Comparison of ENCODE assay signal across 16 mouse cellular contexts in the genomic region with DNA sequence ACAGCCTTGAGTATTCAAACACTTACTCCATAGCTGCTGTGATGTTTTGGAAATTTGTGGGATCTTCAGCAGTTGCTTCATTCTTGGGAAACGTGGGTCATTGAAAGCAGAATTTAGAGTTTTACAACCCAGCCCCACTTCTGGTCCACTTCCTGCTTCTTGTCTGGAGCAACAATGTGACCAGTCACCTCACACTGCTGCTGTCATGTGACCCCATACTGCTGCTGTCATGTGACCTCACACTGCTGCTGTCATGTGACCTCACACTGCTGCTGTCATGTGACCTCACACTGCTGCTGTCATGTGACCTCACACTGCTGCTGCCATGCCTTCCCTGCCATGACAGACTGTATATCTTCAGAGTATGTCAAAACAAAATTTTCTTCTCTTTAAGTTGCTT.
"Had no signal": no experiment of that assay in that cellular context is flagged by ENCODE, and none has a peak within 500 bp of the region (broad histone marks: within the 10 kb centered on the region; RNA-seq: fewer than 3 reads in every experiment).

No protein-coding gene starts in this region.

- H3K9ac ChIP-seq: liver, embryonic 13.5 days; liver, embryonic 15.5 days; liver, postnatal 0 days; lung, embryonic 15.5 days; midbrain, embryonic 13.5 days; midbrain, embryonic 15.5 days; neural tube, embryonic 12.5 days had no signal

- ATAC-seq: liver, postnatal 0 days; lung, postnatal 0 days; midbrain, embryonic 13.5 days; midbrain, embryonic 15.5 days had no signal

- H3K4me2 ChIP-seq: liver, embryonic 13.5 days; liver, embryonic 15.5 days; lung, embryonic 15.5 days; midbrain, embryonic 13.5 days; midbrain, embryonic 15.5 days; neural tube, embryonic 12.5 days had no signal

- H3K27me3 ChIP-seq: liver, embryonic 13.5 days; liver, embryonic 15.5 days; lung, embryonic 15.5 days; midbrain, embryonic 13.5 days; midbrain, embryonic 15.5 days; neural tube, embryonic 12.5 days had no signal

- H3K27ac ChIP-seq: liver, embryonic 13.5 days; liver, embryonic 15.5 days; lung, embryonic 15.5 days; macrophage; midbrain, embryonic 13.5 days; midbrain, embryonic 15.5 days; neural tube, embryonic 12.5 days had no signal

- DNase-seq: liver, embryonic 13.5 days; liver, postnatal 0 days; lung, adult 2 months; lung, postnatal 14 days; lung, postnatal 36 days; right cerebral cortex, postnatal 14 days; thymus, adult 18-20 months; thymus, postnatal 14 days; thymus, postnatal 36 days had no signal

- H3K4me1 ChIP-seq: liver, embryonic 13.5 days; liver, embryonic 15.5 days; lung, embryonic 15.5 days; midbrain, embryonic 13.5 days; midbrain, embryonic 15.5 days; neural tube, embryonic 12.5 days had no signal

- H3K4me3 ChIP-seq: liver, embryonic 13.5 days; liver, embryonic 15.5 days; lung, embryonic 15.5 days; midbrain, embryonic 13.5 days; midbrain, embryonic 15.5 days; neural tube, embryonic 12.5 days had no signal

- H3K9me3 ChIP-seq: liver, embryonic 13.5 days; liver, embryonic 15.5 days; lung, embryonic 15.5 days; midbrain, embryonic 13.5 days; midbrain, embryonic 15.5 days; neural tube, embryonic 12.5 days had no signal

- H3K36me3 ChIP-seq: liver, embryonic 13.5 days; liver, embryonic 15.5 days; lung, embryonic 15.5 days; midbrain, embryonic 13.5 days; midbrain, embryonic 15.5 days; neural tube, embryonic 12.5 days had no signal
